Mouse (Mus musculus) kidney, adult 11 months (tissue): Measurements from ENCODE around the gene Cbx5.
"Not testable (repeated sequence)": the region's sequence is repeated elsewhere in the genome, so short reads cannot be mapped to it uniquely, and the experiment has no call there.

Experiments used
- DNase-seq: peaks from one replicate; pipeline ENCODE4 v3.0.0; 2022

The Cbx5 gene

DNA sequence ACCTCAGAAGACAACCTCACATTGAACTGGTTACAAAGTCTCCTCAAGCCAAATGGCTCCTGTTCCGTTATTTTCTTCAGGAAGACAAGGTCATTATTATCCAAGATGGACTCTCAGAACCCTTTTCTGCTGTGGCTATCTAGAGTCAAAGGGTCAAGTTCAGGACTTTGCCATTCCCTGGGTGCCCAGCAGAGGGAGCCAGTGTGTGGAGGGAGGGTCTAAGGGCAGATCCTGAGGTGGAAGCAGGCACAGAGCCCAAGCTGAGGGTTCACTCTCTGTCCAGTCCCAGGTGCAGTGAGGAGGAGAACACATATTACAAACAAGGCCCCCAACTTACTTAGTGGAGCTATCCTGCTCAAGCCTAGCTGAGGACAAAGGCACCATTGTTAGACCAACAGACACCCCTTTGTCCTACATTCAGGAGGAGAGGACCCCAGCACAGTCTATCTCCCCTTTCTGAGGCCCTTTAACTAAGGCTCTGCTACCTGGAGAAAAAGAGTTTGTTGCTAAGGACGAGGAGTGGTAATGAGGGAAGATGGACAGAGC, 10.7 kb upstream of the Cbx5 start:
- DNase-seq, result peak; percentile 68

DNA sequence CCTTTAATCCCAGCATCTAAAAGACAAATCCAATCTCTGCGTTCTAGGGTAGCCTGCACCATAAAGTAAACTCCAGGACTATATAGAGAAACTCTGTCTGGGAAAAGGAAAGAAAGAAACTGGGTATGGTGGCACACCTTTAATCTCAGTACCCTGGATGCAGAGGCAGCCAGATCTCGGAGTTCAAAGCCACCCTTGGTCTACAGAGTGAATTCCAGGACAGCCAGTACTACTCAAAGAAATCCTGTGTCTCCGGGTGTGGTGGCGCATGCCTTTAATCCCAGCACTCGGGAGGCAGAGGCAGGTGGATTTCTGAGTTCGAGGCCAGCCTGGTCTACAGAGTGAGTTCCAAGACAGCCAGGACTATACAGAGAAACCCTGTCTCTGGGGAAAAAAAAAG, 9.9 kb upstream of the Cbx5 start:
- not testable (repeated sequence) for DNase-seq

DNA sequence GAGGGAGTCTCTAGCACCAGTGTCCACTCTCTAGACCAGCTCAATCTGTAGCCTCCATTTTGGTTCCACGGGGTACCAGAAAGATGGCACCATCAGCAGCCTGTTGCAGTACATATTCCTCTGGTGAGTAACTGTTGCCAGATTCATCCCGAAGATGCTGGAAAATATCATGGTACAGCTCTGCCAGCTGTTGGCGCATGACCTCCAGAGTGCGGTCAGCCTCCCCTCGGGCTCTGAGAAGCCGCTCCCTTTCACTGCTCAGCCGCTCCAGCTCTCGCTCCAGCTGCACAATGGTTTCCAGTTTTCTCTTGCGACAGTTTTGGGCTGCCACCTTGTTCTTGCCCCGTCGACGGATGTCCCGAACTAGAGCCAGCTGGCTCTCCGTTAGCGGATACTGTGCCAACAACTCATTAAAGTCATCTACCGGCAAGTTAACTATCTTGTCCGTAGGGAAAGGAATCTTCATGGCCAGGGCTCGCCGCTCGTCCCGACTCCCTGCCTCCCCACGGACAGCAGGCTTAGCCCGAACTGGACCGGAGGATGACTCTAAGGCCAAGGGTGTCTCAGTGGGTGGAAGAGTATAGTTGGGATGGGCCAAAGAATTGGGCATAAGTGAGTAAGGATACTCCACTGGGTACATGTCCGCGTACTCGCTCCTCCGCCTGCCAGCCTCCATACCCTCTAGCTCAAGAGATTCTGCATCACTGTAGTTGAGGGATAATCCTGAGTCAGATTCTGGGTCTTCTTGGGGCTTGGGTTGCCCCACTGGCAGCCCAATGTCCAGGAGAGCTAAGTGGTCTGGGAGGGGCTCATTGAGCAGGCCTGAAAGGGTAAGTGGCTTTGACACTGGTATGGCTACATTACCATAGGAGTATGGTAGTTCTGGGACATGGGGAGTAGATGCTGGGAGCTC, 9.0 kb upstream of the Cbx5 start:
- DNase-seq, result no peak

DNA sequence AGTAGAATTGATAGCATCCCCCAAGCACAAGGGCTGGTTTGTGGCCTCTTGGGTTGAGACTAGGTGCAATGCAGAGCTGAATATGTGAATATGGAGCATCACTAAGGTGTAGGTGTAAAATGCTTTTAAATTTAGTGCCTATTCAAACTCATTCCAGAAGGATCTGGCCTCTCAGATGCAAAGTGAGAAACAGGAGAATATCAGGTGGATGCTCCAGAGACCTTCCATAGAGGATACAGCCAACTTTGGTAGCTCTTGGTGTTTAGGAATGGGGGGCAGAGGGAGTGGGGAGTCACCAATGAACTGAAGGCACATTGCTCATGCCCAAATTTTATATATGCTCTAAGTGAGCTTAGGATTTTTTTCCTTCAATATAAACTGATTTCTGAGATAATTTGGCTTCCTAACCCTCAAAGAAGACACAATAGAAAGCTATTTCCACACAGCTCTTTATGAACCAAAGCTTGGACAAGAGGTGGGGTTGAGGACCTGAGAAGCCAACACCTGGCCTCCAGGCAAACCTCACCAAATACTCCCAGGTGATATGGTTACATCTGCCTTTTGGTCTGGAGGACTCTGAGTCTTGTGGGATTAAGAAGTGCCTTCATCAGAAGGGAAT, 8.3 kb upstream of the Cbx5 start:
- no peak for DNase-seq

DNA sequence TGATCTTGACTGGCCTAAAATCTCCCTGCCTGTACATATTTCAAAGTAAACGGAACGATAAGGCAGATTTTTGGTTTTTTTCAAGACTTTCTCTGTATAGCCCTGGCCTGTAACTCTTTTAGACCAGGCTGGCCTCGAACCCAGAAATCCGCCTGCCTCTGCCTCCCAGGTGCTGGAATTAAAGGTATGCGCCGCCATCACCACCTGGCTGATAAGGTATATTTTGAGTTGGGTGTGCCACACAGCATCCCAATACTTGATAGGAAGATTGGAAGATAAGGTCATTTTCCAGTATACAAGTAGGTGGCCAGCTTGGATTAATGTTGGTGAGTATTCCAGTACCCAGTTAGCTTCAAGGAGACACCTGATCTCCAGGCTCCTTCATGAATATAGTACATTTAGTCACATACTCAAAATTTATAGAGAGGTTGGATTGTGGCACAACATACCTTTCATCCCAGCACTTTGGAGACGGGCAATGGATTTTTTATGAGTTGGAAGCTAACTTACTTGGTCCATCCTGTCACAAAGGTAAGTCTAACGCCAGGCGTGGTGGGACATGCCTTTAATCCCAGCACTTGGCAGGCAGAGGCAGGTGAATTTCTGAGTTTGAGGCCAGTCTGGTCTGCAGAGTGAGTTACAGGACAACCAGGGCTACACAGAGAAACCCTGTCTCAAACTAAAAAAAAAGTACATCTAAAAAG, 7.6 kb upstream of the Cbx5 start:
- no peak for DNase-seq

- DNase-seq, result no peak
Observed at GRCm38 (mm10) chr15:103245616-103246015, 6.0 kb upstream of the Cbx5 start.

- DNase-seq, result no peak
Observed at GRCm38 (mm10) chr15:103242885-103243284, 3.3 kb upstream of the Cbx5 start.

DNA sequence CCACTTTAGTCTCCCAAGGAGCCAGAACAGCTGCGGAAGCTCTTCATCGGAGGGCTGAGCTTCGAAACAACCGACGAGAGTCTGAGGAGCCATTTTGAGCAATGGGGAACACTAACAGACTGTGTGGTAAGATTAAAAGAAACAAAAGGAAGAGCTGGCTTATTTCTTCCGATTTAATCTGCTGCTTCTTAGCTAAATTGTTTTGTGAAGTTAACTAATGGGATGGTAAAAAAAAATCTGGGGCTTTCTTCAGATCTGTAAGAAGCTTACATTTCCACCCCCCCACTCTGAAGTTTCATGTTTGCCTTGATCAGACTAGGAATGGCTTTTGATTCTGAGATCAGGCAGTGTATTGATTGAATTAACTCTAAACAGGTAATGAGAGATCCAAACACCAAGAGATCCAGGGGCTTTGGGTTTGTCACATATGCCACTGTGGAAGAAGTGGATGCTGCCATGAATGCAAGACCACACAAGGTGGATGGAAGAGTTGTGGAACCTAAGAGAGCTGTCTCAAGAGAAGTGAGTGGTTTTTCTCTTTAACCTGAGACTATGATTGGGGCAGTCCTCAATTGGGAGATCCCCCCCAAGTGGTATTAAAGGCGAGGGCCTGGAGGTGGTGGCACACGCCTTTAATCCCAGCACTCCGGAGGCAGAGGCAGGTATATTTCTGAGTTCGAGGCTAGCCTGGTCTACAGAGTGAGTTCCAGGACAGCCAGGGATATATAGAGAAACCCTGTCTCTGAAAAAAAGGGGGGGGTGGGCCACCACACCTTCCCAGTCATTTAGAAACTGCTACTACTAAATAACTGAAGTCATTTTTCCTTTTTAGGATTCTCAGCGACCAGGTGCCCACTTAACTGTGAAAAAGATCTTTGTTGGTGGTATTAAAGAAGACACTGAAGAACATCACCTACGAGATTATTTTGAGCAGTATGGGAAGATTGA, 1.7 kb upstream of the Cbx5 start:
- not testable (repeated sequence) for DNase-seq

- DNase-seq, result peak; percentile 98
Observed at GRCm38 (mm10) chr15:103240160-103241028, 778 bp upstream of the Cbx5 start, which contains the start of gene Hnrnpa1. Hnrnpa1 (plus strand) TSS chr15:103240432.

DNA sequence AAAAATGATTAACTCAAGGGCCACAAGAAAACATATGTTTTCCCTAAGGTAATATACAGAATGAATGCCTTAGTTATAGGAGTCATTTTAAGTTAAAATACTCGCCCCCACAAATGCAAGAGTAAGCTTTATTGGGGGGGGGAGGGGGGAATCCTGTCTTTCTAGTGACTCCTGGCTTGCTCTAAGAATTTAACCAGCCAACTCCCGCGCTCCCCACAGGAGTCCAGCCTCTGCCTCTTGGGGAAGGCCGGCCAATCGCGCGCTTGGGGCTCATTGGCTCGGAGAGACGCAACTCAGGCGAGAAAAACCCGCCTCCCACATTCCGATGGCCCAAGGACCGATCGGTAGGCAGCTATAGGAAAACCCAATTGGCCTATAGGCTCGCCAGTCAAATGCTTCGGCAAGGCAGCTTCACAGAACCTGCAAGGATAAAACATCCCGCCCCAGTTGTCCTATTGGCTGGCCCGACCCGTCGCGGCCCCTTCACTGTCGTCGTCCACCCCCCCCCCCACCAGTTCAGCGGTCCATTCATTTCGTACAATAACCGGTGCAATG, 409 bp downstream of the Cbx5 start:
- DNase-seq, result peak; percentile 96

DNA sequence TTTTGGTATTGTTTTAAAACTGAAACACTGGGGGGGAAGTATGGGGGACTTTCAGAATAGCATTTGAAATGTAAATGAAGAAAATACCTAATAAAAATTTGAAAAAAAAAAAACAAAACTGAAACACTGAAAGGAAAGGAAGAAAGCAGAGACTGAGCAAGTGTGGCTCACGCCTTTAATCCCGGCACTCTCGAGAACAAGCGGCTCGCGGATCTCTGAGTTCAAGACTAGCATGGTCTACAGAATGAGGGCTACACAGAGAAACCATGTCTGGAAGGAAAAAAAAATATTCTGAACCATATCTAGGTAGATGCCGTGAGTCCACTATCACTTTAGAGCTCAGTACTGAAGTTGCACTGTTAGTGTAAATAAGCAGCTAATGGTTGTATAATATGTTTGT, 2.3 kb downstream of the Cbx5 start:
- DNase-seq, result no peak

GRCm38 (mm10) chr15:103233119-103233518, 6.5 kb downstream of the Cbx5 start:
- DNase-seq, result no peak

- DNase-seq, result no peak
Observed at GRCm38 (mm10) chr15:103228904-103229303, 10.7 kb downstream of the Cbx5 start.

DNA sequence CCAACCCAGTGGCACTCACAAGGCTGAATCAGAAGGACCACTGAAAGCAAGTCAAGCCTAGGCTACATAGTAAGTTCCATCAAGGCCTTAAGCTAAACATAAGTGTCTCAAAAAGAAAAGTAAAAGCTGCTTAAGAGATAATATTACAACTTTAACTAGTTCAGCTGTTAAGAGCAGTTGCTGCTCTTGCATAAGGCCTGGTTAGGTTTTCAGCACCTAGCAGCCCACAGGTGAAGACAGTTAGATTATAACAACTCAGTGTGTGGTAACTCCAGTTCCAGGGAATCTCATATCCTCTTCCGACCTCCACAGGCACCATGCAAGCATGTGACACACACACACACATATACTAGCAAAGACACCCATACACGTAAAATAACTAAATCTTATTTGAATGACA, 12.0 kb downstream of the Cbx5 start:
- no peak for DNase-seq

- no peak for DNase-seq
Observed at GRCm38 (mm10) chr15:103227022-103227421, 12.6 kb downstream of the Cbx5 start.

- no peak for DNase-seq
Observed at GRCm38 (mm10) chr15:103224161-103224560, 15.5 kb downstream of the Cbx5 start.

DNA sequence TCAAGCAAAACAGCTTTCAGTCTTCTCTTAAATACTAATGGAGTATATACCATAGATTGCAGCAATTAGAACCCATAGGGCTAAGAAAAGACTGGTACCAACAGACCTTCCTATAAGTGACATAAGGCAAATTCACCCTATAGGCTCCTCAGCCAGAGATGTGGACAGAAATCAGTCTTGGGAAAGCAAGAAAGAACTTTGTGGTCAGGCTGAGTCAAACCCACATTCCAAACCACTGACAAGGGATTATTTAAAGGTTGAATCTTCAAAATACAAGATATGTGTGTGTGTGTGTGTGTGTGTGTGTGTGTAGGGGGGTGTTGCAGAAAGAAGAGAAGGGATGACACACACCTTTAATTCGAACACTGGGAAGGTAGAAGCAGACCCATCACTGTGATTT, 18.2 kb downstream of the Cbx5 start:
- no peak for DNase-seq

- DNase-seq, result no peak
Observed at GRCm38 (mm10) chr15:103220785-103221184, 18.8 kb downstream of the Cbx5 start.

DNA sequence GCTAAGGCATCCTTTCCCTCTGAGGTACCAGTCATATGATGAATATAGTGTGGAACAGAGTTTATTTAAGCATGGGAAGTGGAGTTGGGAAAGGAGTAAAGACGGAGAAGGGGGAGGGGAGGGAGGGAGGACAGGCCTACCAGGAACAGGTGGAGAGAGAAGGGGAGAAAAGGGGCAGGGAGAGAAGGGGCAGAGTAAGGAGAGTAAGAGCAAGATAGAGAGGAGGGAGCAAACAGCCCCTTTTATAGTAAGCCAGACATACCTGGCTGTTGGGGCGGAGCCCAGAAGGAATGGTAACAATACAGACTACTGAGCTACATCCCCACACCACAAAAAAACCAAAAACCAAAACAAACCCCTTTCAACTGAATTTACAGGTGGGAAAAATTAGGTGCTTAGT, 23.6 kb downstream of the Cbx5 start:
- no peak for DNase-seq

GRCm38 (mm10) chr15:103214971-103215907, 24.4 kb downstream of the Cbx5 start:
- peak; percentile 85 for DNase-seq
